In genomic region chr15:78803499-78803900, GRCm38 (mm10) we compare ENCODE assay signal across 8 mouse cellular contexts. TPM values are rescaled to one million over a fixed set of nuclear protein-coding genes. Genes with fewer than 3 reads are reported as not detected.
DNase-seq lines count a peak whose midpoint lies in the region; TF ChIP-seq lines count a peak whose summit lies in the region.

No protein-coding gene starts in this region.

- H3K4me1 ChIP-seq in small intestine, adult 2 months (ENCODE audit: control insufficient read depth, insufficient read depth, insufficient read length, low read length), result peaks cover 36% of the 10 kb centered on the region

- no peak for TF ChIP-seq CTCF in small intestine, adult 2 months (IDR thresholded peaks at IDR 0.05; ENCODE audit: extremely low read depth, insufficient read length, insufficient replicate concordance, low read depth, low read length)

- peak; percentile 78 to 84 for DNase-seq in adrenal gland, adult (ENCODE audit: inconsistent age in 2 of 2, low spot score in 1 of 2)
- DNase-seq in adrenal gland, postnatal 4 days (ENCODE audit: low spot score in 2 of 2), result no peak
- DNase-seq in adrenal gland, postnatal 25 days, result peak; percentile 46
- peak; percentile 64 to 72 for DNase-seq in heart, postnatal 10 days
- DNase-seq in kidney, postnatal 4 days, result peak; percentile 67 to 78
- DNase-seq in frontal cortex, postnatal 25 days (ENCODE audit: low spot score in 2 of 2), result no peak
- DNase-seq in layer of hippocampus, adult 9-10 months (ENCODE audit: low spot score), result no peak

- no peak for TF ChIP-seq POLR2A in small intestine, adult 2 months (IDR thresholded peaks at IDR 0.05; ENCODE audit: low read depth, low read length)

- intact Hi-C loops in heart, postnatal 10 days (cut with DNase I), result loop anchor here (2.0 kb wide), 1 partner anchor 17 kb away; no protein-coding TSS in a partner anchor

- peak overlapping the region; percentile 66 for H3K27ac ChIP-seq in small intestine, adult 2 months (ENCODE audit: insufficient read depth, low read depth, low read length)

- H3K36me3 ChIP-seq in small intestine, adult 2 months (ENCODE audit: control insufficient read depth, insufficient read depth, low read length), result peaks cover 3% of the 10 kb centered on the region; the same call in 1 of the 2 replicates

- H3K4me3 ChIP-seq in small intestine, adult 2 months (ENCODE audit: low read depth, low read length), result peak overlapping the region; percentile 86; the same call in 1 of the 2 replicates

- no peaks in the 10 kb centered on the region for H3K27me3 ChIP-seq in small intestine, adult 2 months (ENCODE audit: control insufficient read depth, insufficient read depth, low read length)

- WGBS in small intestine, adult 2 months, result 8% methylated on average over 8 of the region's 8 CpGs

RNA-seq across cellular contexts. Expression of gene Card10, which starts 0.7 kb away (rescaled TPM):
- 10 to 100 TPM; 11.8 to 14.5 TPM for total RNA-seq in adrenal gland, postnatal 4 days (2021)
- 6.5 and 7.0 TPM in 2 replicates for total RNA-seq in adrenal gland, postnatal 25 days (2021)
- total RNA-seq in heart, postnatal 10 days (2021), result 10 to 100 TPM; 18.8 to 20.4 TPM
- 15.8 and 28.3 TPM in 2 replicates for polyA plus RNA-seq in small intestine, adult 2 months (2012; rRNA removed)

RNA-seq across cellular contexts. Expression of gene Mfng, which starts 30.2 kb away (rescaled TPM):
- 10 to 100 TPM; 18.3 to 20.0 TPM for total RNA-seq in adrenal gland, postnatal 4 days (2021)
- total RNA-seq in adrenal gland, postnatal 25 days (2021), result 11.9 and 14.5 TPM in 2 replicates
- 10 to 100 TPM; 19.3 to 24.0 TPM for total RNA-seq in heart, postnatal 10 days (2021)
- polyA plus RNA-seq in small intestine, adult 2 months (2012; rRNA removed), result 4.7 and 7.9 TPM in 2 replicates

RNA-seq across cellular contexts. Expression of gene Cdc42ep1, which starts 38.9 kb away (rescaled TPM):
- 10 to 100 TPM; 56.7 to 59.1 TPM for total RNA-seq in adrenal gland, postnatal 4 days (2021)
- total RNA-seq in adrenal gland, postnatal 25 days (2021), result 38.8 and 43.4 TPM in 2 replicates
- total RNA-seq in heart, postnatal 10 days (2021), result 10 to 100 TPM; 63.9 to 68.5 TPM
- 18.9 and 26.0 TPM in 2 replicates for polyA plus RNA-seq in small intestine, adult 2 months (2012; rRNA removed)

RNA-seq across cellular contexts. Expression of gene Lgals2, which starts 51.8 kb away (rescaled TPM):
- 1 to 10 TPM; 2.6 to 2.9 TPM for total RNA-seq in adrenal gland, postnatal 4 days (2021)
- total RNA-seq in adrenal gland, postnatal 25 days (2021), result not detected in 2 replicates
- total RNA-seq in heart, postnatal 10 days (2021), result under 1 TPM in 1 of 2 experiments, not detected in 1; 0.64 TPM
- 637 and 2,134 TPM in 2 replicates for polyA plus RNA-seq in small intestine, adult 2 months (2012; rRNA removed)

Comparison
In these comparisons a context has a peak if more than half of its experiments do, and no peak if none do; other contexts are left out.
1. DNase-seq: peak in adrenal gland, adult (2 of 2), adrenal gland, postnatal 25 days (single experiment), heart, postnatal 10 days (2 of 2) and kidney, postnatal 4 days (2 of 2); none in adrenal gland, postnatal 4 days (0 of 2), frontal cortex, postnatal 25 days (0 of 2) and layer of hippocampus, adult 9-10 months (single experiment).